Mouse (Mus musculus) c-Kit-positive CD71-positive TER-119-positive erythroid progenitor cells, embryonic 14.5 days (primary cell): ENCODE data around the gene H2-Q6.
"Not testable (repeated sequence)": the region's sequence is repeated elsewhere in the genome, so short reads cannot be mapped to it uniquely, and the experiment has no call there.

Experiments
- DNase-seq: peaks from one replicate; pipeline ENCODE4 v3.0.0-alpha.2; 2013; ENCODE audit warnings: low spot score

The H2-Q6 gene

GRCm38 (mm10) chr17:35434836-35435235 lies 10.2 kb downstream of the H2-Q6 start:
- DNase-seq = not testable (repeated sequence)

GRCm38 (mm10) chr17:35435577-35435976 lies 10.9 kb downstream of the H2-Q6 start:
- not testable (repeated sequence) for DNase-seq

- not testable (repeated sequence) for DNase-seq
These were observed 12.8 kb downstream of the H2-Q6 start for GRCm38 (mm10) chr17:35437386-35437936.

GRCm38 (mm10) chr17:35438395-35438794 lies 13.7 kb downstream of the H2-Q6 start:
- DNase-seq = not testable (repeated sequence)

- DNase-seq = not testable (repeated sequence)
These were observed 14.2 kb downstream of the H2-Q6 start, which contains the start of gene H2-Q7 for GRCm38 (mm10) chr17:35438885-35439284. Gene H2-Q7, plus strand, starts transcription at chr17:35439155.

- not testable (repeated sequence) for DNase-seq
These were observed 14.7 kb downstream of the H2-Q6 start for GRCm38 (mm10) chr17:35439295-35439747.

GRCm38 (mm10) chr17:35439925-35440645 lies 15.4 kb downstream of the H2-Q6 start:
- DNase-seq = not testable (repeated sequence)

- not testable (repeated sequence) for DNase-seq
These were observed 17.7 kb downstream of the H2-Q6 start for GRCm38 (mm10) chr17:35442376-35442775.

GRCm38 (mm10) chr17:35444510-35444909 lies 19.9 kb downstream of the H2-Q6 start:
- not testable (repeated sequence) for DNase-seq

GRCm38 (mm10) chr17:35458247-35458646 lies 33.6 kb downstream of the H2-Q6 start:
- not testable (repeated sequence) for DNase-seq

GRCm38 (mm10) chr17:35460513-35461341 lies 36.1 kb downstream of the H2-Q6 start:
- DNase-seq = not testable (repeated sequence)

GRCm38 (mm10) chr17:35465651-35466050 lies 41.0 kb downstream of the H2-Q6 start:
- not testable (repeated sequence) for DNase-seq

- not testable (repeated sequence) for DNase-seq
These were observed 44.3 kb downstream of the H2-Q6 start for GRCm38 (mm10) chr17:35468936-35469335.

- DNase-seq = no peak
These were observed 45.4 kb downstream of the H2-Q6 start, which contains the start of gene H2-Q10 for GRCm38 (mm10) chr17:35469842-35470751. Gene H2-Q10, plus strand, starts transcription at chr17:35470089.
